Mouse (Mus musculus): ENCODE results near the gene Prpf3. TPM values are rescaled to one million over a fixed set of nuclear protein-coding genes. Genes with fewer than 3 reads are reported as not detected.
"Not testable (repeated sequence)": the region's sequence is repeated elsewhere in the genome, so short reads cannot be mapped to it uniquely, and the experiment has no call there.

Prpf3 gene
- 10 to 100 TPM; 26.7 to 32.8 TPM for total RNA-seq (2021)
- long read RNA-seq, experiment 1, transcript Prpf3-201 (16 exons, 2,933 nt), result major isoform, 10 of 15 reads
- long read RNA-seq, experiment 1, partial matches to known transcripts, result 0 of 15 reads
- long read RNA-seq, experiment 1, other reads (novel, unspliced or antisense), result 5 of 15 reads
- long read RNA-seq, experiment 2, transcript Prpf3-201 (16 exons, 2,933 nt), result major isoform, 23 of 37 reads
- long read RNA-seq, experiment 2, partial matches to known transcripts, result 6 of 37 reads
- long read RNA-seq, experiment 2, other reads (novel, unspliced or antisense), result 8 of 37 reads

- peak; percentile 94 for DNase-seq (ENCODE audit: low spot score in 2 of 2)
These were observed at the start of gene Prpf3 for GRCm38 (mm10) chr3:95855502-95856089. TSS of gene Prpf3 (minus strand) at chr3:95855885.

DNA sequence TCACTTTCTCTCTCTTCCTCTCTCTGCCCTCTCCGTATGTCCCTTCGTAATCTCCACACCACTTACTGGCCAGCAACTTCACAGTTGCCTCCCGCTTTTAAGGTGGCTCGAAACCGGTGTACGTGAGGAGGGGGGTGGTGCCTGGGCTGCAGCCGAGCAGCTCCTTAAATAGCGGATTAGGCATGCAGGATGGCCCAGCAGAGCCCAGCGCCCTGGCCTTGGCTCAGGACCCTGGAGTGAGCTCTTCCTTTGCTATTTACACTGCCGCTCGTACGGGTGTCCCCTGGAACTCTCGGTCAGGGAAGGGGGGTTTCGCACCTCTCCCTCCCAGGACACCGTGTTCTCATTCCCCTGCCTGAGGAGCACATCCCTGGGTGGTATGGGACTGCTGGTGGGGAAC, 48.9 kb upstream of the Prpf3 start, which contains the start of gene Car14:
Gene Car14, minus strand, starts transcription at position 124 of the 400 bp plus-strand sequence.
- DNase-seq (ENCODE audit: low spot score in 2 of 2), result no peak

- DNase-seq (ENCODE audit: low spot score in 2 of 2), result no peak
These were observed 48.2 kb upstream of the Prpf3 start for GRCm38 (mm10) chr3:95903753-95904502.

DNA sequence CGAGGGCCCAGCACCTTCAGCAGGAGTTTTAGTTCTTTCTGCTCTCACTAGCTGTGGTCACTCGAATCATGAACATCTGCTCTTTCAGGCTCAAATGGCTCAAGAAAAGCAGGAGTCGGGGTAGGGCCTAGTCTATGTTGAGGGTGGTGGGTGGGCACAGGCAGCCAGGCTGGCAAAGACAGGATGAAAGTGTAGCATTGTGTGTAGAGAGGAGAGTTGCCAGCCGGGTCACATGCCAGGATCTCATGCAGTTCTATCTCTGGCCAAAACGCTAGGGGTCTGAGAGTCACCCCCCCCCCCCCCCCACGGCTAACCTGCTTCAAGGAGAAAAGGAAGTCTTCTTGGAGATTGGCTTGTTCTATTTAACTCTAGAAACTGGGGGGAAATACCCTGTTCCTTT, 47.0 kb upstream of the Prpf3 start:
- no peak for DNase-seq (ENCODE audit: low spot score in 2 of 2)

- DNase-seq (ENCODE audit: low spot score in 2 of 2), result no peak
These were observed 46.6 kb upstream of the Prpf3 start for GRCm38 (mm10) chr3:95902373-95902625.

DNA sequence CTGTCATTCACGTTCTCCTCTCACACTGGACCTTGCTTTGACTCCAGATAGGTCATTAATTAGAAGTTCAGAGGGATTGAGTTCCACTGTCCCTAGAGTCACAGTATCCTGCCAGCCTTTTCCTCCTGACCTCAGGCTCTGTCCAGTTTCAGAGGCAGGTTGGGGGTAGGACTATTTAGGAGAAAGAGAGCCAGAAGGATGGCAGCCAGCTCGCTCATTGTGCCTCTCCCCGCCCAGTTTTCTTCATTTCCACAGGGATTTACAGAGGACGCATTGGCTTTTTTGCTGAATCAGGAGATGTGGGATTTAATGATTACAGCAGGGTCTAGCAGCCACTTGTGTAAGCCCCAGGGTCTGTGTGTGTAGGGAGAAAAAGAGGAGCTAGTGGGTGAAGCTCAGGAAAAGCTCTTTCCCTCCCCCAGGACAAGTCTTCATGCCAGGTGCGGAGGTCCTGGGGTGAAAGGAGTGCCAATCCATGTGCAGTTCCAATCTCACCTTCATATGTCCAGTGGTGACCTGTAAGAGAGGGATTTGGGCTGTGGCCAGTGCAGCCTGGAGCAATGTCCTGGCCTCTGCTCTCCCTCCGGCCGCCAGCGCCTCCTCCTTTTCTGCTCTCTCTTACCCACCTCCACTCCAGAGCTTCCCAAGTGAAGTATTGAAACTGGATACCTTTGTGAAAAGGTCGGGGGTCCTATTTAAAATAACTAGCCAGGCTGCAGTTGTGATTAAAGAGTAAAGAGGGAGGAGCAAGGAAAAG, 46.1 kb upstream of the Prpf3 start:
- DNase-seq (ENCODE audit: low spot score in 2 of 2), result no peak

DNA sequence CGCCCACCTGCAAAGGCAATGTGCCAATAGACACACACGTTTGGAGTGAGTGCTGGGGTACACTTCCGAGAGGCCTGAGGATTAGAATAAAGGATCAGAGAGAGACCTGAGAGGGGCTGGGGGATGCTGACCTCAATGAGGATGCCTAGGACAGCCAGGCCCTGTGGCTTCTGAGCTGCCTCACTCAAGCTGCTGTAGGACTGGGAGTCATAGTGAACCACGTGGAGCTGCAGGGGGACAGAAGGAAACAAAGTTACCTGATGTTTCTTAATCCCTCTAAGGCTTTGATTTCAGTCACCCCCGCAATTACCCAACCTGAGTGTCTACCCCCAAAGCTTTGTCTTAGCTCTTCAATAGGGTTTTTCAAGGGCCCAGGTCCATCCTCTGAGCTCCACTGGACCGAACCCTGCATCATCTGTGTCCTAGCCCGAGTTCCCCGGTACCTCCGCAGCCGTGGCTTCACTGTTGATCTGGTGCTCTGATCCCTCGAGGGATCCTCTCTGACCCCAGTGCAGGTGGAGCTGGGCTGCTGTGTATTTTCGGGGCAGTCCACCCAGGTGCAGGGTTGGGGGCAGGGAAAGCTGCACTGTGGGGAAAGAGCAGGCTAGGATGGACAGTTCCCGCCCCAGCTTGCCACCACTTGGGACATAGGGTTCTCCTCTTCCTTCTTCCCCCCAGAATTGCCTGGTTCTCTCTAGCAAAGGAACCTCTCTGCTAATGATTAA, 44.3 kb upstream of the Prpf3 start:
- DNase-seq (ENCODE audit: low spot score in 2 of 2), result no peak

GRCm38 (mm10) chr3:95895501-95895900, 39.8 kb upstream of the Prpf3 start:
- not testable (repeated sequence) for DNase-seq (ENCODE audit: low spot score in 2 of 2)

DNA sequence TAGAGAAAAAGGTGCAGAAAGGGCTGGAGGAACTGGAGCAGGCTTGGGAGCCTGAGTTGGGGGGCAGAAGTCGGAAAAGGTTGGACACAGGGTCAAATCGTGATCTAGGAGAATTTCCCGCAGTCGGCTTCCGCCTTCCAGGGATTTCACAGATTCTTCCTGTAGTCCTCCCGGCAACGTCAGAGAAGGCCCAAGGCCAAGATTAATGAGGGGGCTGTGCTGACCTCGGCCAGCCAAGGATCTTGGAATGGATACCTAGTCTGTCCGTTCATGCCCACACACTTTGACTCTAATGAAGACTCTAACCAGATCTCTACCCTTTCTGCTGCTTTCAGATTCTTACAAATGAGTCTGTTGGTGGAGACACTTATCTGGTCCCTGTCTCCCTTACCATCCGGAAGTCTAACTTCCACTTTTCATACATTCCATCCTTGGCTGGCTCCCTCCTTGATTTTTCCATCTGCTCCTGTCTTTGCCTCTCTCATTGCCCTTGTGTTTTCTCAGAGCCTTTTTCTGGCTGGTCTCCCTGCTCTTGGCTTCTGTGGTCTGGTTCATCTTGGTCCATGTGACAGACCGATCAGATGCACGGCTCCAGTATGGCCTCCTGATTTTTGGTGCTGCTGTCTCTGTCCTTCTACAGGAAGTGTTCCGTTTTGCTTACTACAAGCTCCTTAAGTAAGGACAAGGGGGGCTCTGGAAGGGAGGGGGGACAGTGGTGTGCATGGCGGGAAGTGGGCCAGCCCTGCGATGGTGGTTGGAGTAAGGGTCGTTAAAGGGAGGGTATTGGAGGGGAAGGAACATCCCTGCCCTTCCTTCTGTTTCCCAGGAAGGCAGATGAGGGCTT, 38.9 kb upstream of the Prpf3 start:
- DNase-seq (ENCODE audit: low spot score in 2 of 2), result peak; percentile 59 to 64

- peak; percentile 85 to 88 for DNase-seq (ENCODE audit: low spot score in 2 of 2)
These were observed 38.1 kb upstream of the Prpf3 start, which contains the start of gene Aph1a for GRCm38 (mm10) chr3:95893606-95894316. TSS of gene Aph1a (plus strand) at chr3:95893969.

- DNase-seq (ENCODE audit: low spot score in 2 of 2), result no peak
These were observed 37.4 kb upstream of the Prpf3 start for GRCm38 (mm10) chr3:95893126-95893525.

GRCm38 (mm10) chr3:95892066-95893052, 36.7 kb upstream of the Prpf3 start:
- no peak for DNase-seq (ENCODE audit: low spot score in 2 of 2)

DNA sequence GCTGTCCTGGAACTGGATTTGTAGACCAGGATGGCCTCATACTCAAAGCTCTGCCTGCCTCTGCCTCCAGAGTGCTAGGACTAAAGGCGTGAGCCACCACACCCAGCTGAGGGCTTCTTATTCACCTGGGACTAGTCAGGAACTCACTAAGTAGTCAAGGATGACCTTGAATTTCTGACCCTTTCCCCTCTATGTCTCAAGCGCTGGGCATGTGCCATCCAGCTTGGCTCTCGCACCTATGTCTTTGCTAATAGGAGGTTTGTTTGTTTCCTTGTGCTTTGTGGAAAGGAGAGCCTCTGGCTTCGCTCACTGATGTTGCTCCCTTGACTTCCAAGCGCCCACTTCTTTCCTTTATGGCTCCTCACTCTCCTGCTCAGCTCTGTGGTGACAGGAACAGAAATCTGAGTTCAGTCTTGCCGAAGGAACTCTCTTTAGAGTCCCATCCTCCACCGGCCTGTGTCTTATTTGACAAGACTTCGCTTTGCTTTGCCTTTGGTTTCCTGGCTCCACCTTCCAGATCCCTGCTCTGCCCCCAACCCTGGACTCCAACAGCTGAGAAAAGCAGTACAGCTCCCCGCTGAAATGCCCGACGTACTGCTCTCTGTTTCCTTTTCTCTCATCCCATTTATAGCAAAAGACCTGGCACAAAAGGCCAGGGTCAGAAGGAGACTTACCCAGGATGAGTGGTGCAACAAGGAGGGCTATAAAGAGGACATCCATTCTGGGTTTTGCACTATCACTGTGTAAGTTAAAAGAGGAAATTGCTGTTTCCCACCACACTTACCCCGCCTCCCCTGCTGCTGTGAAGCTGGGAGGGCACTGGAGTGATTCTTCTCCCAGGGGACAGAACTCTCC, 35.8 kb upstream of the Prpf3 start, which contains the start of gene BC028528:
Gene BC028528, minus strand, starts transcription at position 795 of the 855 bp plus-strand sequence.
- DNase-seq (ENCODE audit: low spot score in 2 of 2), result no peak

DNA sequence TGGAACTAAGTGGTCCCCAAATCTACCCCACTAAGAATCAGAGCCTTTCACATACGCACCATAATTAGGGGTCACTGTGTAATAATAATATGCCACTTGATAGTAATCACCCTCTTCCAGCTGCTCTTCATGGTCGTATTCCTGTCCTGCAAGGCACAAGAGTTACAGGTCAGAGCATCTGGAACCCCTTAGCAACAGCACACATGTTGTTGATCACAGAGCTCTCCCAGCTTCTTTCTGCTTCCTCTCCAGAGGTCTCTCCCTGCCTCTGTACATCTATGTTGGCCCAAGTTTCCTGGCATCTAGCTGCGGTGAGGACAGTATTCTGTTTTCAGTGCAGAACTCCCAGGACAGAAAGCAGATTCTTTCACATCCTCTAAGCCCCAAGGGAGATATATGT, 34.0 kb upstream of the Prpf3 start:
- DNase-seq (ENCODE audit: low spot score in 2 of 2), result no peak

- no peak for DNase-seq (ENCODE audit: low spot score in 2 of 2)
These were observed 31.9 kb upstream of the Prpf3 start for GRCm38 (mm10) chr3:95887596-95887995.

DNA sequence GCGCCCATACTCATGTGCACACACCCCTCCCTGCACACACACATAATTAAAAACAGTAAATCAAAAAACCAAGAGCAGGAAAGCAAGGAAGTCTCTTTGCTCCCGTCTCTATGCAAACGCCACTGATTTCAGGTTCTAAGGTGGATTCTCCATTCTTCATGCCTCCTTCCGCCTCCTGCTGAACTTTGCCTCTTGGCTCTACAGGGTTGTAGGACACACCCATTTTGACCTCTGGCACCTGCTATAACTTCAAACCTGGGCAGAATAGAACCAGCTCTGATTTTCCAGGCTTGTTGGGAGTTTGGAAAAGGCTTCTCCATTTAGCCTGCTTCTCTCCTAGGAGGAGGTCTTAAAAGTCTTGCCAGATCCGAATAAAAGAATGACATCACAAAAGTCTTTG, 28.7 kb upstream of the Prpf3 start:
- no peak for DNase-seq (ENCODE audit: low spot score in 2 of 2)

GRCm38 (mm10) chr3:95882816-95883425, 27.2 kb upstream of the Prpf3 start:
- DNase-seq (ENCODE audit: low spot score in 2 of 2), result peak; percentile 62 to 64

Measured in adrenal gland, adult 18-20 months (tissue).